Mouse (Mus musculus) bone marrow macrophage, adult 2 months (primary cell): ENCODE data around the gene Cstf2.

Experiments
- CTCF ChIP-seq: IDR thresholded peaks from 2 replicates; pipeline ENCODE4 v1.5.1; 2012; ENCODE audit warnings: low read depth, mild to moderate bottlenecking, low read length, moderate library complexity
- POLR2A ChIP-seq: IDR thresholded peaks from 2 replicates; pipeline ENCODE4 v1.6.1; 2012; ENCODE audit warnings: mild to moderate bottlenecking, low read depth, low read length, borderline replicate concordance

DNA sequence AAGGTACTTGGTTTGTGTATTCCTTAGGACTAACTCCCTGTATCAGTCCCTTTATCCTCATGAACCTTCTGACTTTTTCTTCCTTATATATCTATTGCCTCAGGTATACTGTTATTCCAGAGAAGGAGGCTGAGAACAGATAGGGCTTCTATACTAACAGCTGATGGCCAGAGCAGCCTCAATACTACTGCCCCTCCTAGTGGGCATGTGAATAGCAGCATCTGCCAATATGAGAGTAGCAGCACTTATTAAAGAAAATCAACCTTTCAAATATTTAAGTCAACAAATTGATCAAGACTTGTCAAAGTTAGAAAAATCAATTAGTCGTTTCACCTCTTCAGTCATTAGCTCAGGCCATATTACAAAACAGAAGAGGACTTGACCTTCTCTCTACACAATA is 10.0 kb upstream of the Cstf2 start:
- TF ChIP-seq POLR2A (no peak), CTCF (no peak)
